Mouse (Mus musculus) hindbrain, embryonic 14.5 days (tissue): ENCODE results near the gene Spon1. TPM values are rescaled to one million over a fixed set of nuclear protein-coding genes. Genes with fewer than 3 reads are reported as not detected.
A peak's percentile ranks its signal among the peaks of the same experiment; 100 is the strongest.

Source experiments
- ATAC-seq: fragments of 200-750 bp; cut with Nextera tagmentation; 2 replicates; pipeline ENCODE4 v1.8.0; 2017; ENCODE audit warnings: moderate number of reproducible peaks, mild to moderate bottlenecking, moderate TSS enrichment, moderate library complexity; ENCODE audit not compliant: low FRiP score
- DNase-seq: peaks from one replicate; pipeline ENCODE4 v3.0.0-alpha.2; 2015; ENCODE audit warnings: low spot score
- H3K27ac ChIP-seq: fragments of 300-500 bp; sonication (generic); 2 replicates; pipeline ENCODE4 v1.5.1; 2014; ENCODE audit warnings: mild to moderate bottlenecking, moderate library complexity
- H3K27me3 ChIP-seq: fragments of 300-500 bp; sonication (generic); 2 replicates; pipeline ENCODE4 v1.6.1; 2014; ENCODE audit warnings: mild to moderate bottlenecking, low read length, mixed read lengths; ENCODE audit not compliant: control insufficient read depth, insufficient read depth
- H3K36me3 ChIP-seq: fragments of 300-500 bp; sonication (generic); replicated peaks from 2 replicates; pipeline ENCODE4 v1.6.1; 2014; ENCODE audit not compliant: control insufficient read depth, insufficient read depth
- H3K4me1 ChIP-seq: fragments of 300-500 bp; sonication (generic); replicated peaks from 2 replicates; pipeline ENCODE4 v1.6.1; 2014; ENCODE audit warnings: antibody characterized with exemption, low read length, mixed read lengths; ENCODE audit not compliant: control insufficient read depth, insufficient read depth
- H3K4me2 ChIP-seq: fragments of 300-500 bp; sonication (generic); replicated peaks from 2 replicates; pipeline ENCODE4 v1.6.1; 2014; ENCODE audit warnings: mild to moderate bottlenecking, moderate library complexity
- H3K4me3 ChIP-seq: fragments of 300-500 bp; sonication (generic); replicated peaks from 2 replicates; pipeline ENCODE4 v1.5.1; 2014; ENCODE audit warnings: mild to moderate bottlenecking, low read length
- H3K9ac ChIP-seq: fragments of 300-500 bp; sonication (generic); 2 replicates; pipeline ENCODE4 v1.6.1; 2014
- H3K9me3 ChIP-seq: fragments of 300-500 bp; sonication (generic); 2 replicates; pipeline ENCODE4 v1.6.1; 2016; ENCODE audit warnings: low read length; ENCODE audit not compliant: control insufficient read depth
- WGBS: fragments of 180-500 bp; shearing (Covaris S2); extraction: QIAGEN DNeasy Blood & Tissue Kit; methylation state at CpG from one replicate; pipeline ENCODE4 v1.1.7; 2014; 5-methylcytosine and 5-hydroxymethylcytosine counted together
- polyA plus RNA-seq: library from polyadenylated mRNA; unstranded; fragments of >200 nt; fragmentation: Nextera tagmentation; extraction: Ambion mirVana; gene quantifications from 2 replicates; pipeline ENCODE4 v1.2.1, GENCODE M21; 2014

Gene Spon1
- polyA plus RNA-seq, 1 experiment from 2014 or later: 90.5 TPM

DNA sequence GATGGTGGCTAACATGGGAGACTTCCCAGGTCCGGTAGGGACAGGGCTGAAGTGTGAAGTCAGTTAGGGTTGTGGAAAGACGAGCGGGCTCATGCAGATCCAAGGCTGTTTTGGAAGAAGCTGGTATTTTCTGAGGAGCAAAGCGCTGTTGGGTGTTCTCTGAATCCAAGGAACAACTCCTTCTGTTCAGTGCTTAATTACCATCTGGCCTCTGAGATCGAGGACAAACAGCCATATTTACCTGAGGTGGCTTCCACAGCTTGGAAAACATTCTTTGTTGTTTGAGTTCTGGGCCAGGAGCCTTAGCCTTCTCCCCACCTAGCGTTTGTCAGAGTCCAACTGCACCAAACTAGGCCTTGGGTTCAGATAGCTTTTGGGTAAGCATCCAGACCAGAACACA lies 58.9 kb downstream of the Spon1 start:
- no peak for ATAC-seq
- no peaks in the 10 kb centered on the region for H3K9me3 ChIP-seq
- no peak overlapping the region for H3K27ac ChIP-seq
- H3K27me3 ChIP-seq: peaks cover 4% of the 10 kb centered on the region; the same call in 1 of the 2 replicates
- H3K4me3 ChIP-seq: no peak overlapping the region
- H3K36me3 ChIP-seq: no peaks in the 10 kb centered on the region
- no peak for DNase-seq
- H3K9ac ChIP-seq: no peak overlapping the region
- WGBS: 92% methylated on average over 6 of the region's 6 CpGs
- H3K4me2 ChIP-seq: no peak overlapping the region
- peaks cover 17% of the 10 kb centered on the region; the same call in 1 of the 2 replicates for H3K4me1 ChIP-seq

DNA sequence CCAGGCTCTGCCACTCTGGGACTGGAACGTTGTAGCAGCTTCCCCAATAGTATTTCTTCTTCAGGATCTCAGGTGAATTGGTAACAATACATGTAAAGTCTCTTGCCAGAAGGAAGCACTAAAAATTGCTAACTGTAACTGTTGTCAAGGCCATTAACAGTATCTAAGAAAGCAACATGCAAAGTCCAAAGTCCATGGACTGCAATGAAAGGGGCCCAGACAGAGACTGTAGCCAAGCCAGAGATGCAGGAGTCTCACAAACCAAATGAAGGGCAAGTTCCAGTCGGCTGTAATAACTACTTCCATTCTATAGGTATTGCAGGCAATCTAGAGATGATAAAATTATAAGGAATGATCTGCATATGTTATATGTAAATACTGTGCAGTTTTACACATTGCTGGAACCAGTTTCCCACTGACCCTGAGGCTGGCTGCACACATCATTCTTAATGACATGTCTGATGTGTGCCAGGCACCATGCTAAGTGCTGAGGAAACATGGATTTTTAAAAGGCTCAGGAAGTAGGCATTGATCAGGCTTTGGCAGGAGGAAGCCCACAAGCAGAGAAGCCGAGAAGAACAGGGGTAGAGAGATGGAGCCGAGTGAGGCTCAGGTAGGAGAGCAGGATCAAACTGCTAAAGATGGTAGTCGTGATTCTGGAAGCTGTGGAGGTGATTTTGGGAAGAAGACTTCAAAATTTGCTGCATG lies 59.9 kb downstream of the Spon1 start:
- Histone ChIP-seq H3K4me1 (peaks cover 17% of the 10 kb centered on the region; the same call in 1 of the 2 replicates), H3K36me3 (no peaks in the 10 kb centered on the region), H3K27me3 (peaks cover 4% of the 10 kb centered on the region; the same call in 1 of the 2 replicates), H3K9ac (no peak overlapping the region), H3K4me2 (no peak overlapping the region), H3K4me3 (no peak overlapping the region), H3K27ac (no peak overlapping the region), H3K9me3 (no peaks in the 10 kb centered on the region)
- DNase-seq: no peak
- WGBS: 52% methylated on average over 5 of the region's 5 CpGs
- no peak for ATAC-seq

DNA sequence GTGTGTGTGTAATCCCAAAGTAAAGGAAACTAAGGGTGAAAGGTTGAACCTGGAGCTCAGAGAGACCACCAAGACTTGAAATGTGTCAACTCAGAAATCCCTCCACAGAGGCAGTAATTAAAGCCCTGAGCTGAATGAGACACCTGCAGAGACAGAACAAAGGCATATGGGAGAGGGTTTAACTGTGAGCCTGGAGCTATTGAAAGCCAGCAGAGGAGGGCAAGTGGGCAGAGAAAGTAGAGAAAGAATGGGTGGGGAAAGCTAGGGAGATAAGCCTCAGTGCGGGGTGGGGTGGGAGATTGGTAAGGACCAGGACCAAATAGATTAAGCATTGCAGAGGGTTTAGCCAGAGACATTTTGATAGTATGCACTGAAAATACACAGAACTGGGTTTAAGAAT lies 60.7 kb downstream of the Spon1 start:
- Histone ChIP-seq H3K36me3 (no peaks in the 10 kb centered on the region), H3K9me3 (no peaks in the 10 kb centered on the region), H3K9ac (no peak overlapping the region), H3K4me2 (no peak overlapping the region), H3K27me3 (no peaks in the 10 kb centered on the region; the same call in 1 of the 2 replicates), H3K4me1 (peaks cover 17% of the 10 kb centered on the region; the same call in 1 of the 2 replicates), H3K4me3 (no peak overlapping the region), H3K27ac (no peak overlapping the region)
- no peak for ATAC-seq
- DNase-seq: no peak
- 3% methylated on average over 1 of the region's 1 CpGs for WGBS

DNA sequence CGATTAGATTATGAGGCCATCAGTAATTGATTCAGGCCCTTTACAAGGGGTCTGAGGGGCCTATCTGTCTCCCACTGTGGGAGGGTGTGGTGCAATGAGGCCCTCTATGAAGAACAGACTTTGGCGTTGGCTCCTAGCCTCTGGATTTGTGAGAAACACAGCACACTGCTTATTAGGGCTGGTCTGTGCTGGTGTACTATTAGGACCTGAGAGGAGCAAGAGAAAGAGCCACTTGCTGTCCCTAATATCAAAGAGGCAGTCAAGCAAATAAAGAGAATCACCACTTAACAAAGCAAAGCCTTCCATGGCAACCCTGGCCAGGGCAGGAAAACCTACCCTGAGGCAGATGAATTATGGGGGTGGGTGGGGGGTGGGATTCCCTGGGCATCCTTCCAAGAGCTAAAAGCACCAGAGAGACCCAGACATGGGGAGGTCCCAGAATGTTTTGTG lies 62.3 kb downstream of the Spon1 start:
- Histone ChIP-seq H3K27me3 (no peaks in the 10 kb centered on the region; the same call in 1 of the 2 replicates), H3K4me2 (no peak overlapping the region), H3K36me3 (no peaks in the 10 kb centered on the region), H3K9me3 (no peaks in the 10 kb centered on the region), H3K9ac (no peak overlapping the region), H3K27ac (no peak overlapping the region), H3K4me3 (no peak overlapping the region), H3K4me1 (peaks cover 17% of the 10 kb centered on the region; the same call in 1 of the 2 replicates)
- ATAC-seq (peak; percentile 88), DNase-seq (peak; percentile 51)
- 16% methylated on average over 2 of the region's 2 CpGs for WGBS

DNA sequence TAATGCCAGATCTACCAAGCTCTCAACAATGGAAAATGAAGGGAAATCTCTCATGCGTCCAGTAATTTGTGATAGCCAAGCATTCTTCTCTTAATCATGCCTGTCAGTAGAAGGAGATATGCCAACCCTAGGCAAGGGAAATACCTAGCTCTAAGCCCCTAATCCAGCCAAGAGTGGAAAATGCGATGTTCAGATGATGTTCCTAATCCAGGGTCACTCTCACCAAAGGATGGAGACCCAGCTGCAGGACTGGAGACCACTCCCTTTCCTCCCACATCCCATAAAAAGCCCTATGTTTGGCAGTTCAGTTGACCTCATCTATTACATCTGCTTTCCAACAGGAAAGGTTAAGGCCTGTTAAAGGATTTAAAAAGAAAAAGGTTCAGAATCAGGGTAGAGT lies 62.8 kb downstream of the Spon1 start:
- no peak overlapping the region for H3K27ac ChIP-seq
- ATAC-seq (no peak), DNase-seq (no peak)
- H3K9me3 ChIP-seq: no peaks in the 10 kb centered on the region
- H3K4me3 ChIP-seq: no peak overlapping the region
- H3K36me3 ChIP-seq: no peaks in the 10 kb centered on the region
- peaks cover 17% of the 10 kb centered on the region; the same call in 1 of the 2 replicates for H3K4me1 ChIP-seq
- no peaks in the 10 kb centered on the region for H3K27me3 ChIP-seq
- WGBS: 34% methylated on average over 2 of the region's 2 CpGs
- no peak overlapping the region for H3K9ac ChIP-seq
- H3K4me2 ChIP-seq: no peak overlapping the region

DNA sequence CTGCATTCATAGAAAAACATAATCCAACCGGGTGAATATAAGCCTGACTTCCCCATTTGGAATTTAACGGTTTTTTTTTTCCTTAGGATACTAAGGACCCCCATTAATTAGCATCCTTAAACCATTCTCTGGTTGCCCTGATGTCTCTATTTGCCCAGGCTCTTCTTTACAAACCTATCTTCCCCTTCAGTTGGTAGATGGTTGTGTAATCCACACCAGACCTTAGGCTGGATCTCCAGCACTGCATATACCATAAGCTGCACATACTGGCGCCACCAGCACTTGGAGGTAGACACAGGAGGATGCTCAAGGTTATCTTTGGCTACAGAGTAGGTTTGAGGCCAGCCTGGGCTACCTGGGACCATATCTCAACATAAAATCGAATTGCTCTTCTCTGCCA lies 71.4 kb downstream of the Spon1 start:
- H3K4me3 ChIP-seq: no peak overlapping the region
- no peaks in the 10 kb centered on the region for H3K9me3 ChIP-seq
- 90% methylated on average over 4 of the region's 4 CpGs for WGBS
- ATAC-seq (no peak), DNase-seq (no peak)
- H3K27ac ChIP-seq: no peak overlapping the region
- H3K9ac ChIP-seq: no peak overlapping the region
- no peaks in the 10 kb centered on the region for H3K36me3 ChIP-seq
- no peaks in the 10 kb centered on the region for H3K27me3 ChIP-seq
- H3K4me1 ChIP-seq: no peaks in the 10 kb centered on the region
- H3K4me2 ChIP-seq: no peak overlapping the region

DNA sequence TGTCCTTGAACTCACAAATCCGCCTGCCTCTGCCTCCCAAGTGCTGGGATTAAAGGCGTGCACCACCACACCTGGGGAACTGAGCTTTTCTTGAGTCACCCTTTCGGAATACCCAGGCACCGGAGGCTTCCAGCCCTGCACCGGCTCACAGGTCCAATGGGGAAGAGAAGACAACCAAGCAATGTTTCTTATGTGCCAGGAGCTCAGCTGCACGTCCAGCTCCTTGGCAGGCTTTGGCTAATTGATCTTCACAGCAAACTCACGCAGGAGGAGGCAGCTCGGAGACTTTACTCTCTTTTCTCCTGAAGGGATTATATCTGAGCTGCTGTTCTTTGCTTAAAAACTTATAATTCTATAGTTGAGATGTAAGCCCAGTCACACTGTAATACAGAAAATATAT lies 73.6 kb downstream of the Spon1 start:
- ATAC-seq (no peak), DNase-seq (no peak)
- no peaks in the 10 kb centered on the region for H3K27me3 ChIP-seq
- H3K27ac ChIP-seq: no peak overlapping the region
- H3K4me1 ChIP-seq: no peaks in the 10 kb centered on the region
- WGBS: 78% methylated on average over 8 of the region's 8 CpGs
- H3K4me3 ChIP-seq: no peak overlapping the region
- H3K9me3 ChIP-seq: no peaks in the 10 kb centered on the region
- no peaks in the 10 kb centered on the region for H3K36me3 ChIP-seq
- H3K9ac ChIP-seq: no peak overlapping the region
- no peak overlapping the region for H3K4me2 ChIP-seq

DNA sequence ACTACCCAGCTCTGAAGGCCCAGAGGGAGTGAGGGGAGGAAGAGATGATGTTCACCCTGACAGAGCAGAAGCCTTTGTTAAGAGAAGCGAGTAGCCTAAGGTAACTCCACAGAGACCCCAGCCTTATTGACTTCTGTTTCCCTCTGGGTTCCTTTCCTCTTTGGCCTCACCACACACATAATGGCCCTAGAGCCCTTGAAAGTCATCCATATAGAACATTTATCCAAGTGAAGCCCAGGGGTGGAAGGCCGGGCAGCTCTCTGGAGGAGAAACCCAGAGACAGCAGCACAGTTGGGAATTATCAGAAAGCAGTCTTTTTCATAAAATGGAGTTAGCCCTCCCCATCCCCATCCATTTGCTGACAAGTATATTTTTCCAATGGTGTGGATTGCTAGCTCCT lies 75.7 kb downstream of the Spon1 start:
- Histone ChIP-seq H3K9ac (no peak overlapping the region), H3K4me3 (no peak overlapping the region), H3K27me3 (no peaks in the 10 kb centered on the region), H3K36me3 (no peaks in the 10 kb centered on the region), H3K4me1 (no peaks in the 10 kb centered on the region), H3K4me2 (no peak overlapping the region), H3K9me3 (no peaks in the 10 kb centered on the region), H3K27ac (no peak overlapping the region)
- ATAC-seq (no peak), DNase-seq (no peak)
- WGBS: 82% methylated on average over 2 of the region's 2 CpGs

DNA sequence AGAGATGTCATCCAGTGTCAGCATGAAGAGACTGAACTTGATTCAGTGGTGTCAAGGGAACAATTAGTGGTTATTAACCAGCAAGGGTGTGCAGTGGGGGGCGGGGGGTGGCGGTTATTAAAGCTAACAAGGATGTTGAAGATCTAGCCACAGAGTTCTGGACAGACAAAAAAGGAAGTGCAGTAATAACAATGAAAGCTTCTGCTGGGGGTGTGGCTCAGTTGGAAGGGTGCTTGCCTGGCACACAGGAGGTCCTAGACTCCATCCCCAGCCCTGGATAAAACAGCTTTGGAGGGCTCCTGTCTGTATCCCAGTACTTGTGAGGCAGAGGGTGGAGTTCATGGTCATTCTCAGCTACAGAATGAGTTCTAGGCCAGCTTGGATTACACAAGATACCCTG lies 77.4 kb downstream of the Spon1 start:
- H3K36me3 ChIP-seq: no peaks in the 10 kb centered on the region
- H3K9me3 ChIP-seq: no peaks in the 10 kb centered on the region
- WGBS: 68% methylated on average over 2 of the region's 2 CpGs
- H3K4me1 ChIP-seq: no peaks in the 10 kb centered on the region
- H3K4me2 ChIP-seq: no peak overlapping the region
- ATAC-seq: no peak
- DNase-seq: no peak
- H3K27ac ChIP-seq: no peak overlapping the region
- H3K27me3 ChIP-seq: no peaks in the 10 kb centered on the region
- no peak overlapping the region for H3K9ac ChIP-seq
- no peak overlapping the region for H3K4me3 ChIP-seq
